Mouse (Mus musculus): ENCODE data around the gene Uso1.

GRCm38 (mm10) chr5:92112585-92112984 is 25.2 kb upstream of the Uso1 start:
- TF ChIP-seq CTCF (IDR thresholded peaks at IDR 0.05; ENCODE audit: extremely low read depth, insufficient read length, insufficient replicate concordance, low read depth, low read length) (no peak), POLR2A (IDR thresholded peaks at IDR 0.05; ENCODE audit: low read depth, low read length) (no peak)

All from small intestine, adult 2 months (tissue).